Mouse (Mus musculus): ENCODE measurements around the gene Gpr19.

The Gpr19 gene

GRCm38 (mm10) chr6:134848197-134848890 lies 50.0 kb downstream of the Gpr19 start:
- DNase-seq (ENCODE audit: low spot score): no peak

- no peak for DNase-seq (ENCODE audit: low spot score)
These were observed 50.8 kb downstream of the Gpr19 start for GRCm38 (mm10) chr6:134847550-134847949.

- no peak for DNase-seq (ENCODE audit: low spot score)
These were observed 52.1 kb downstream of the Gpr19 start for GRCm38 (mm10) chr6:134846308-134846707.

GRCm38 (mm10) chr6:134845726-134846125 lies 52.7 kb downstream of the Gpr19 start:
- no peak for DNase-seq (ENCODE audit: low spot score)

DNA sequence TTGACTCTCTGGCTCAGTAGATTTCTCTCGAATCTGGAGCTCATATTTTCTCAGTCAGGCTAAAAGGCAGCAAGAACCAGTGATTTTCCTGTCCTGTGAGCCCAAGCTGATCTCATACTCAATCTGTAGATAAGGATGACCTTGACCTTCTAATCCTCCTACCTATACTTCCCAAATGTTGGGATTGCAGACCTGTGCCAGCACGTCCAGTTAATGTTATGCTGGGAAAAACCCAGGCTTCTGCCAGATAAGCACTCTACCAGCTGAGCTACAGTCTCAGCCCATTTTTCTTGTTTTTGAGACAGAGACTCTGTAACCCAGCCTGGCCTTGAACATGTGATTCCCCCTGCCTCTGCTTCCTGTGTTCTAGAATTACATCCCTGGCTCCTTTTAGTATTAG lies 58.0 kb downstream of the Gpr19 start:
- DNase-seq (ENCODE audit: low spot score): no peak

DNA sequence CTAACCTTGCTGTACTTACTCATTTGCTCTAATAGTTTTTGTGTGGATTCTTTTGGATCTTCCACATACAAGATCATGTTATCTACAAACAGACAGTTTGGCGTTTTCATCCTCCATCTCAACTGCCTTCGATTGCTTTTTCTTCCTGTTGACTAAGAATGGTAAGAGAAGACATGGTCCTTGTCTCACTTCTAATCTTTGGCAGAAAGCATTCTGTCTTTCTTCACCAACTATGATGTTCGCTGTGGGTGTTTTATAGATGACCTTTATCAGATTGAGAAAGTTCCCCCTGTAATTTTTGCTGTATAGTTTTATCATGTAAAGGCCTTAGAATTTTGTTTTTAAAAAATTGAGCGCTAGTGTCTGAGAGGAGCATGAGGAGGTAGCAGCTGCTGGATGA lies 60.3 kb downstream of the Gpr19 start:
- DNase-seq (ENCODE audit: low spot score): no peak

GRCm38 (mm10) chr6:134834585-134835251 lies 63.7 kb downstream of the Gpr19 start:
- DNase-seq (ENCODE audit: low spot score): no peak

GRCm38 (mm10) chr6:134830776-134831175 lies 67.6 kb downstream of the Gpr19 start:
- DNase-seq (ENCODE audit: low spot score): no peak

GRCm38 (mm10) chr6:134829786-134830700 lies 68.3 kb downstream of the Gpr19 start, which contains the start of gene Crebl2:
Crebl2 (plus strand) TSS chr6:134830154.
- peak; percentile 99 for DNase-seq (ENCODE audit: low spot score)

DNA sequence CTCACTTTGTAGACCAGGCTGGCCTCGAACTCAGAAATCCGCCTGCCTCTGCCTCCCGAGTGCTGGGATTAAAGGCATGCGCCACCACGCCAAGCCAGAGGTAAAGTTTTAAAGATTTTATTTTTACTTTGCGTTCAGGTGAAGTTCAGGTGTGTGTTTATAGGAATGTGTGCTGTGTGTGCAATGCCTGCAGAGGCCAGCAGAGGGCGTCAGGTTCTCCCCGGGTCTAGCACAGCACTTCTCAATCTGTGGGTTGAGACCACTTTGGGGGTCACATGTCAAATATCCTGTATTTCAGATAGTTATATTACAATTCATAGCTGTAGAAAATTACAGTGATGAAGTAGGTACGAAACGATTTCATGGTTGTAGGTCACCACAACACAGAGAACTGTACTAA lies 75.5 kb downstream of the Gpr19 start:
- DNase-seq (ENCODE audit: low spot score): no peak

GRCm38 (mm10) chr6:134820411-134820810 lies 78.0 kb downstream of the Gpr19 start:
- DNase-seq (ENCODE audit: low spot score): no peak

GRCm38 (mm10) chr6:134819741-134820140 lies 78.6 kb downstream of the Gpr19 start:
- DNase-seq (ENCODE audit: low spot score): no peak

Data from ovary, postnatal 14 days (tissue).